Mouse (Mus musculus): ENCODE data around the gene Mrps30. TPM values are rescaled to one million over a fixed set of nuclear protein-coding genes. Genes with fewer than 3 reads are reported as not detected.
"Not testable (repeated sequence)": the region's sequence is repeated elsewhere in the genome, so short reads cannot be mapped to it uniquely, and the experiment has no call there.

Gene Mrps30
- 26.8 and 30.3 TPM in 2 replicates for polyA plus RNA-seq (2015; fragmentation: Nextera tagmentation; extraction: Ambion mirVana)

GRCm38 (mm10) chr13:118386511-118387447 is at the start of gene Mrps30, which contains the start of gene B430218F22Rik:
Gene Mrps30 (minus strand): TSS chr13:118387252.
Gene B430218F22Rik (plus strand): TSS chr13:118386630.
- no peaks in the 10 kb centered on the region for H3K9me3 ChIP-seq (replicated peaks)

DNA sequence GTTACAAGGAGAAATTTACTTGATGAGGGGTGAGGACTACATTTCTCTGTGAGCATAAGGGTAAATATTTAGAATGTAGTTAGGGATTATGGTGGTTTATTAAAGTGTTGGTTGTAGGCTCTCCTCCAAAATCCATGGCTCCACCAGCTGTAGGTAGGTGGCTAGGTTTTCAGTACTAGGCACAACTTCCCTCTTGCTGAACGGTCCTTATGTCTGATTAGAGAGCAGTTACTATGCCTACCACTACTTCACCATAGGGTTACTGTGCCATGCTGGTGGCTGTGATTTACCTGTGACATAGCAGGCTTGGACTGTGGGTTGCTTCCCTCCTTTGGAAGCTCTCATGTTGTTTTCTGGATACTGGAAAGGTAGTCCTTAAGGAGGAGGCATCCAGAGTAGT is 33.8 kb upstream of the Mrps30 start:
- H3K4me1 ChIP-seq, result no peaks in the 10 kb centered on the region
- 65% methylated on average over 1 of the region's 1 CpGs for WGBS
- no peak overlapping the region for H3K4me3 ChIP-seq (replicated peaks)
- no peak overlapping the region for H3K4me2 ChIP-seq (replicated peaks)
- no peaks in the 10 kb centered on the region for H3K36me3 ChIP-seq
- H3K9me3 ChIP-seq (replicated peaks), result no peaks in the 10 kb centered on the region
- H3K9ac ChIP-seq, result no peak overlapping the region
- no peaks in the 10 kb centered on the region for H3K27me3 ChIP-seq
- ATAC-seq (ENCODE audit: insufficient number of reproducible peaks, low FRiP score, low TSS enrichment, low read depth), result no peak
- no peak overlapping the region for H3K27ac ChIP-seq (replicated peaks)

More at GRCm38 (mm10) chr13:118386511-118387447, at the start of gene Mrps30, which contains the start of gene B430218F22Rik:
- peak within 1 kb of the TSS; percentile 71 for H3K4me2 ChIP-seq (replicated peaks)
- peak within 1 kb of the TSS; percentile 89 for H3K4me3 ChIP-seq (replicated peaks)
- peak; percentile 94 for ATAC-seq (ENCODE audit: insufficient number of reproducible peaks, low FRiP score, low TSS enrichment, low read depth)
- under 1% methylated on average over 93 of the region's 93 CpGs for WGBS
- no peaks in the 10 kb centered on the region for H3K27me3 ChIP-seq
- H3K36me3 ChIP-seq, result peaks cover 25% of the 10 kb centered on the region
- H3K27ac ChIP-seq (replicated peaks), result peak within 1 kb of the TSS; percentile 73
- H3K9ac ChIP-seq, result peak within 1 kb of the TSS; percentile 72
- H3K4me1 ChIP-seq, result peaks cover 4% of the 10 kb centered on the region

DNA sequence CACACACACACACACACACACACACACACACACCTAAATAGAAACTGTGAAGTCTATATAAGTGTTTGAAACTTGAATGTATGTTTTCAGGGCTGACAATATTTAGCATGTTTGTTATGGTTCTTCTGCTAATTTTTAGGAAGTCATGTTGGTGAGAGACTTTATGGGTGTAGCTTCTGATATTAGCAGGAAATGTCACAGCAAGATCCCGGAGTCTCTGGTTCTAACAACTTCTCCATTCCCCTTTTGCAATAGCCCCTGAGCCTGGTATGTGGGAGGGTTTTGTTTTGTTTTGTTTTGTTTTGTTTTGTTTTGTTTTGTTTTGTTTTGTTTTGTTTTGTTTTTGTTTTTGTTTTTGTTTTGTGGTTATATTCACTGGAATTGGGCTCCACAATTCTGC is 33.4 kb upstream of the Mrps30 start:
- no peak overlapping the region for H3K27ac ChIP-seq (replicated peaks)
- no peak overlapping the region for H3K4me3 ChIP-seq (replicated peaks)
- H3K9me3 ChIP-seq (replicated peaks), result no peaks in the 10 kb centered on the region
- H3K9ac ChIP-seq, result no peak overlapping the region
- H3K4me1 ChIP-seq, result no peaks in the 10 kb centered on the region
- ATAC-seq (ENCODE audit: insufficient number of reproducible peaks, low FRiP score, low TSS enrichment, low read depth), result no peak
- no peaks in the 10 kb centered on the region for H3K36me3 ChIP-seq
- H3K27me3 ChIP-seq, result no peaks in the 10 kb centered on the region
- 81% methylated on average over 1 of the region's 1 CpGs for WGBS
- no peak overlapping the region for H3K4me2 ChIP-seq (replicated peaks)

DNA sequence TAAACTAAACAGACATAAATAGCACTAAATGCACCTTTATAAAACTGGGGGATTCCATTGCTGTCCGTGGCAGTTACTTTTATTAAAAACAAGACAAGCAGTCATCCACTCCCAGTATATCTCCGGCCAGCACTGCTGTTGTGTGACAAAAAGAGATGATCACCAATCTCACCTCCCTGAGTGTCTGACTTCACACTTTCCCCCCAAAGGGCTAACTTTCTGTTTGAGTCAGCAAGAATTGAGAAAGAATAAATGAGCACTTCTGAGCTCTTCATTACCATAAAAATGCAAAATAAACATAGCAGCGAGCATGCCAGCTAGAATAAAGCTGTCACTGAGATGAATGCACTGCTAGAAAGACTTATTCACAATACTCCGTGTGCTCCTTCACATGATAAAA is 31.1 kb upstream of the Mrps30 start:
- Histone ChIP-seq H3K4me2 (replicated peaks) (no peak overlapping the region), H3K4me1 (no peaks in the 10 kb centered on the region), H3K27ac (replicated peaks) (no peak overlapping the region), H3K9ac (no peak overlapping the region), H3K9me3 (replicated peaks) (no peaks in the 10 kb centered on the region), H3K36me3 (no peaks in the 10 kb centered on the region), H3K27me3 (no peaks in the 10 kb centered on the region), H3K4me3 (replicated peaks) (no peak overlapping the region)
- 62% methylated on average over 4 of the region's 4 CpGs for WGBS
- no peak for ATAC-seq (ENCODE audit: insufficient number of reproducible peaks, low FRiP score, low TSS enrichment, low read depth)

DNA sequence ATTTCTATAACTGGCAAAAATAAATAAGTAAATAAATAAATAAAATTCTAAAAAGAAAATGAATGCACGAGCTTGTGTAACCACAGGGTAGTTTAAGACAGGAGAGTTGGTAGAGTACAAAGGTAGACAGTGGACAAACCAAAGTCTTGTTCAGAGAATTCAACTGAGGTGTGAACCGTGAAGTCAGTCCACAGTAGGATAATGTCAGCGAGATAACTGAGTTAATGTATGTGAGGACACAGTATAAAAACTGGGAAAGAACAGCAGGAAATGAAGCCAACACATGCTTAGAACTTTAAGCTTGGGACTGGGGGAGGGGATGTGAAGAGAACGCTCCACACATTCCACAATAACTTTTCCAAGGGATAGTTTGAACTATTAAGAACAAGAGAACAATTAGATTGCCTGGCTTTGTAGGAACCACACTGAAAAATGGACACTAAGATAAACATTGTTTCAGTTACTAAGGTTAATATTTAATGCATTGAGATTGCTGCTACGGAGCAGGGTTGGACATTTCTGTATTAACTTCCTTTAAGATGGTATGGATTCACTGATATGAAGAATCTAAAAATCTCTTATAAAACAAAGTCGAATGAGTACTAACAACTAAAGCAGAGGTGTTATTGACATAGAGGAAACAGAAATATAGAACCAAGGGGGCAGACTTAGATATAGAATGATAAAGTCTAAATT is 24.4 kb upstream of the Mrps30 start:
- 79% methylated on average over 6 of the region's 6 CpGs for WGBS
- Histone ChIP-seq H3K27ac (replicated peaks) (no peak overlapping the region), H3K36me3 (no peaks in the 10 kb centered on the region), H3K4me2 (replicated peaks) (no peak overlapping the region), H3K9ac (no peak overlapping the region), H3K4me1 (no peaks in the 10 kb centered on the region), H3K4me3 (replicated peaks) (no peak overlapping the region), H3K27me3 (no peaks in the 10 kb centered on the region), H3K9me3 (replicated peaks) (no peaks in the 10 kb centered on the region)
- no peak for ATAC-seq (ENCODE audit: insufficient number of reproducible peaks, low FRiP score, low TSS enrichment, low read depth)

DNA sequence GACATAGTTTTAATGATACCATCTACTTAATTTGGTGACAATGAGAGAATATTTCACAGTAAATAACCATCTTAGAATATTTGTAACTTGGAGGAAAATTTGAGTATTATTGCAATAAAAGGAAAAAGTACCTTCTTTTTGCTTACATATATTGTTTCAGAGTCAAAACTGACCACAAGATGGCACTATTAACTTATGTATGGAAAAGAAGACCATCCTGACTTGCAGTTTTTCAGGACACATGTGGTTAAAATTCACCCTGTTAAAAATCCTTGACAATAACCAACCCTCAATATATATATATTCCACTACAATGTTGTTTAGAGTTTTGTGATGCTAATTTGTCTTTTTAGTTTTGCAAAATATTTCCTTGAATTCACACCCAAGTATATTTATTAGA is 16.5 kb upstream of the Mrps30 start:
- Histone ChIP-seq H3K4me2 (replicated peaks) (no peak overlapping the region), H3K9ac (no peak overlapping the region), H3K4me3 (replicated peaks) (no peak overlapping the region), H3K9me3 (replicated peaks) (no peaks in the 10 kb centered on the region), H3K36me3 (no peaks in the 10 kb centered on the region), H3K27me3 (no peaks in the 10 kb centered on the region), H3K4me1 (no peaks in the 10 kb centered on the region), H3K27ac (replicated peaks) (no peak overlapping the region)
- no peak for ATAC-seq (ENCODE audit: insufficient number of reproducible peaks, low FRiP score, low TSS enrichment, low read depth)

GRCm38 (mm10) chr13:118400340-118400739 is 13.3 kb upstream of the Mrps30 start:
- Histone ChIP-seq H3K27ac (replicated peaks) (no peak overlapping the region), H3K4me1 (no peaks in the 10 kb centered on the region), H3K9me3 (replicated peaks) (no peaks in the 10 kb centered on the region), H3K27me3 (no peaks in the 10 kb centered on the region), H3K36me3 (no peaks in the 10 kb centered on the region), H3K9ac (no peak overlapping the region), H3K4me3 (replicated peaks) (no peak overlapping the region), H3K4me2 (replicated peaks) (no peak overlapping the region)
- WGBS, result 28% methylated on average over 6 of the region's 6 CpGs
- ATAC-seq (ENCODE audit: insufficient number of reproducible peaks, low FRiP score, low TSS enrichment, low read depth), result no peak

DNA sequence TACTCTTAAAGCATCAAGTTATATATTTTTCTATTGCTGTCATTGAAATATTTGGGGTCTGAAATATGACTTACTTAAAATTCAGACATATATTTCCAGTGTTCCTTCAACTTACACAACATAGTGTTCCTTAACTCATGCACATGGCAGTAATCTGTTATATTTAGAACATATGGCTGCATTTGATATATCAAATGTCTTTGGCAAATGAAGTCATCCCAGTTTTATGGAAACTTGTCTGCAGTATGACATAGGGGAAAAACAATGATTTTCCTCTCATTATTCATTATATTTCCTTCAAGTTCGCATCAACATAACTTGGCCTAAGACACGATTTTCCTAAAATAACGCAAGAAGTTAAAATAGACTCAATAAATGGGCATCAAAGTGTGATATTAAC is 8.8 kb upstream of the Mrps30 start:
- Histone ChIP-seq H3K4me1 (no peaks in the 10 kb centered on the region), H3K4me2 (replicated peaks) (no peak overlapping the region), H3K27me3 (no peaks in the 10 kb centered on the region), H3K27ac (replicated peaks) (no peak overlapping the region), H3K4me3 (replicated peaks) (no peak overlapping the region), H3K9ac (no peak overlapping the region), H3K9me3 (replicated peaks) (no peaks in the 10 kb centered on the region), H3K36me3 (no peaks in the 10 kb centered on the region)
- ATAC-seq (ENCODE audit: insufficient number of reproducible peaks, low FRiP score, low TSS enrichment, low read depth), result no peak
- WGBS, result 51% methylated on average over 3 of the region's 3 CpGs

DNA sequence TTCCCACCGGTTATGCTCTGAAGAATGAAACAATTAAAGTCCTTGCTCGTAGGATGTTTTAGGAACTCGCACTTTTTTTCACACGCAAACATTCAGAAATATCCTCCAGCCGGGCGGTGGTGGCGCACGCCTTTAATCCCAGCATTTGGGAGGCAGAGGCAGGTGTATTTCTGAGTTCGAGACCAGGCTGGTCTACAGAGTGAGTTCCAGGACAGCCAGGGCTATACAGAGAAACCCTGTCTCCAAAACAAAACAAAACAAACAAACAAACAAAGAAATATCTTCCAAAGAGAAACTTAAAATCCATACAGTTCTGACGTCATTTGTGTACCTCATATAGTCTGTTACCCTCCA is 373 bp upstream of the Mrps30 start:
- not testable (repeated sequence) for H3K4me1 ChIP-seq; H3K27ac ChIP-seq (replicated peaks); H3K9me3 ChIP-seq (replicated peaks); ATAC-seq (ENCODE audit: insufficient number of reproducible peaks, low FRiP score, low TSS enrichment, low read depth); H3K9ac ChIP-seq; H3K27me3 ChIP-seq
- H3K4me3 ChIP-seq (replicated peaks), result peak overlapping the region; percentile 89
- peak overlapping the region; percentile 53 for H3K4me2 ChIP-seq (replicated peaks)
- 10% methylated on average over 10 of the region's 10 CpGs for WGBS
- H3K36me3 ChIP-seq, result peaks cover 20% of the 10 kb centered on the region

DNA sequence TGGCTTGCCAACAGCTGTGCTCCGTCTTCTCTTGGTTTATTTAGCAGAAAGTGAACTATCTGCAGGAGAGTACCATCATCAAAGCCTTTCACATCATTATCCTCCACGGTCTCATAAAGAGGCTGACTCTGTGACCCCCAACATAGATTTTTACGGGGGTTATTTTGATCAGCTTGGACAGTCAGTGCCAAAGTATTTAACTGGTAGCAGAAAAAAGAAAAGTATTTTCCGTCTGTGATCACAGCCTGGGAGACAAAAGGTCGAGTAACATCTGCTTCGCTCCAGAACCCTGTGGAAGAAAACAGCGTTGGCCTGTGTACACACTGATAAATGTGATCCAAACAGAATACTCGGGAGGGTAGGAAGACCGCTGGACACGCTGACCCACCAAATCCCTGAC is 6.7 kb downstream of the Mrps30 start:
- no peak overlapping the region for H3K4me3 ChIP-seq (replicated peaks)
- H3K27me3 ChIP-seq, result no peaks in the 10 kb centered on the region
- 66% methylated on average over 10 of the region's 10 CpGs for WGBS
- H3K4me2 ChIP-seq (replicated peaks), result no peak overlapping the region
- ATAC-seq (ENCODE audit: insufficient number of reproducible peaks, low FRiP score, low TSS enrichment, low read depth), result no peak
- H3K9ac ChIP-seq, result no peak overlapping the region
- H3K9me3 ChIP-seq (replicated peaks), result no peaks in the 10 kb centered on the region
- no peak overlapping the region for H3K27ac ChIP-seq (replicated peaks)
- H3K4me1 ChIP-seq, result no peaks in the 10 kb centered on the region
- peaks cover 57% of the 10 kb centered on the region for H3K36me3 ChIP-seq

- no peaks in the 10 kb centered on the region for H3K9me3 ChIP-seq (replicated peaks)
- ATAC-seq (ENCODE audit: insufficient number of reproducible peaks, low FRiP score, low TSS enrichment, low read depth), result no peak
- peaks cover 53% of the 10 kb centered on the region for H3K36me3 ChIP-seq
- no peak overlapping the region for H3K27ac ChIP-seq (replicated peaks)
- H3K4me2 ChIP-seq (replicated peaks), result no peak overlapping the region
- no peaks in the 10 kb centered on the region for H3K4me1 ChIP-seq
- H3K27me3 ChIP-seq, result no peaks in the 10 kb centered on the region
- no peak overlapping the region for H3K9ac ChIP-seq
- WGBS, result 68% methylated on average over 1 of the region's 1 CpGs
- no peak overlapping the region for H3K4me3 ChIP-seq (replicated peaks)
Observed at GRCm38 (mm10) chr13:118379155-118379554, 7.9 kb downstream of the Mrps30 start.
